Mouse (Mus musculus): ENCODE measurements around the gene Lrrc61. TPM values are rescaled to one million over a fixed set of nuclear protein-coding genes. Genes with fewer than 3 reads are reported as not detected.
A peak's percentile ranks its signal among the peaks of the same experiment; 100 is the strongest.

The Lrrc61 gene
- total RNA-seq (2017), result 11.2 to 24.6 TPM (median 14.3 TPM) in 3 replicates

DNA sequence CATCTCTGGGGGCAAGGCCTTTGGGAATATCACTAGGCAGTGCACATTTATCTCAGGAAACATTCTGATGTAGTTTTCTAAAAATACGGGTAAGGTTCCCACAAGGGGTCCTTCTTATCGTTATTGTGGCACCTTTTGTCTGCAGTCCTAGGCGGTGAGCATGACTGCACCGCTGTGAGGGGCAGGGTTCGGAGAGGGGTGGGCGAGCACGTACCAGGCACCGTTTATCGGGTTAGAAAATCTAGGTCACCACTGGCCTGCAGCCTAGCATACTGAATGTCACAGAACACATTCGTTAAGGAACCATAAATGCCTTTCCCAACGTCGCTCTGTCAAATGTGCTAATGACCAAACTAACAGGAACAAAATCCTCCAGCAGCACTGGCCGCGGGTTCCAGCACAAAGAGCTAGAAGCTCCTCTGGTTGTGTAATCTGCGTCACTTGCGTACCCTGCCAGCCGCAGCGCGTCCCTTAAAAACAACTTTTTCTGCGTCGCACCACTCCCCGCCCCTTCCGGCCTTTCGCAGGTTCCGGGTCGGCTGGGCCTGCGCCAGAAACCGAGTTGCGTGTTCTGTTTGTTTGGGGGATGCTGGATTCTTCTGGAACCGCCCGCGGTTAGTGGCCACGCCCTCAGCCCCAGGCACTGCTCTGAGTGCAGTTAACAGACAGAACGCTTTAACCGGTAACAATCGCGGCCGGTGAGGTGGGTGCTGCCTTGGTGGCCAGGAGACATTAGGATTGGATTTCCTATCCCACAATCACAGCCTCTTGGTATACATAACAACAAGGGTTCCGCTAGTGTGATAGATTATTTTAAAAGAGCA is at the start of gene Lrrc61:
TSS of gene Lrrc61 (plus strand) at position 517 of the 824 bp plus-strand sequence.
- peak; percentile 93 for ATAC-seq (replicated peaks; ENCODE audit: insufficient number of reproducible peaks, low FRiP score, low TSS enrichment, poor library complexity, severe bottlenecking)

DNA sequence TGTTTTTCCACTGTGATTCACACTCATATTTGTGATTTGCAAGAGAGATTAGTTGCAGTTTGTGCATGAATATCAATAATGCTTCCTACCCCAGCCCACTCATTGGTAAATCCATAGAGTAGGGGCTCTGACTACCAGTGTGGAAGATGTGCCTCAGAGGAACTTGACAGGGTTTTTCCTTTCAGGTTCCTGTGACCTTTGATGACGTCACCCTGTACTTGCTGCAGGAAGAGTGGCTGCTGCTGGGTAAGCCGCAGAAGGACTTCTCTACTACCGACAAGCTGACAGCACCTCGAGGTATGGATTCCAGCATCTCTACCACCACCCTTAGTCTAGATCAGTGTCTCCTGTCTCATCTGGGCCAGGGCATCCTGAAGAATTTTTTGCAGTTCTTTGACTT is 46.5 kb upstream of the Lrrc61 start:
- no peak for ATAC-seq (replicated peaks; ENCODE audit: insufficient number of reproducible peaks, low FRiP score, low TSS enrichment, poor library complexity, severe bottlenecking)

DNA sequence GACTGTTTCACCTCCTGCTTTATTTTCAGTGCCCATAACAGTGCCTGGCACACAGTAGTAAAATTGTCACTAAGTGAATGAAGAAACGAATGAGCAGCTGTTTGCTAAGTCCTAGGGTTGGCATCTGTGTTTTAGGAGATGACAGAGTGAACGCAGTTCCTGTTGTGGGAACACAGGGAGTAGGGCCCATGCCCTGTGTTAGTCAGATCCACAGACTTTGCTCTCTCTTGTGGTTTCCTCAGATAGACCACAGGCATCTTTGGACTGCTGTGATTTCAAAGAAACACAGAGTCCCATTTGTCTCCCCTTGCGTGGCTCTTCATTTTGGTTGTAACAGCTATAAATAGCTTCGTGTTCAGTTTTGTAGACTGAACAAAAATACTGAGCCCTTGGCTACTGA is 44.2 kb upstream of the Lrrc61 start:
- ATAC-seq (replicated peaks; ENCODE audit: insufficient number of reproducible peaks, low FRiP score, low TSS enrichment, poor library complexity, severe bottlenecking), result no peak

DNA sequence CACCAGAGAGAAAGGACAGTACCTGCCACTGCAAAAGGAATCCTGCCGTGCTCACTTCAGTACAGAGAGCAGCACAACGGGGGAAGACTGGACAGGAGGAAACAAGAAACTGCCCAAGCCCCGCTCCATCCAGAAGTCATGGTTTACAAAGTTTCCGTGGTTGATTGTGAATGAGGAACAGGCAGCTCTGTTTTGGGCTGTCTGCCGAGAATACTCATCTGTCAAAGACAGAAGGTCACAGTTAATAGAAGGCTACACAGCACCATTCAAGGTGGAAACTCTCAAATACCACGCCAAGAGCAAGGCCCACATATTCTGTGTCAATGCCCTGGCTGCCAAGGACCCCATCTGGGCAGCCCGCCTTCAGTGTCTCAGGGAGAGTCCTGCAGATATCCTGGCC is 42.7 kb upstream of the Lrrc61 start:
- no peak for ATAC-seq (replicated peaks; ENCODE audit: insufficient number of reproducible peaks, low FRiP score, low TSS enrichment, poor library complexity, severe bottlenecking)

DNA sequence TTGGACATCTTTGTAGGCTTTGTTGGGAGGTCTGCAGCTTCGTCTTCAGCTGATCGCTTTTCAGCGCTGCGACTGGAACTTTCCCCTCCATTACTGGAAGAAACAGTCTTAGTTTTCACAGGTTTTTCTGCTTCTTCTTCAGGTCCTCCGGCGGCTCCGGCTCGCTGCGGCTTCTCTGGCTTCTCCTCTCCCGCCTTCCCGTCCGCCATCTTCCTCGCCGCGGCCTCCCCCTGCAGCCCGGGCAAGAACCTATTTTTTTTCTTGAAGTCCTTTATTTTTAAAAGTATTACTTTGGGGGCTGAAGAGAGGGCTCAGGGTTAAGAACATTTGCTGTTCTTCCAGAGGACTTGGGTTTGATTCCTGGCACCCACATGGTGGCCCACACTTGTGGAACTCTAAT is 29.7 kb upstream of the Lrrc61 start:
- ATAC-seq (replicated peaks; ENCODE audit: insufficient number of reproducible peaks, low FRiP score, low TSS enrichment, poor library complexity, severe bottlenecking), result peak; percentile 68; the same call in 1 of the 2 replicates

DNA sequence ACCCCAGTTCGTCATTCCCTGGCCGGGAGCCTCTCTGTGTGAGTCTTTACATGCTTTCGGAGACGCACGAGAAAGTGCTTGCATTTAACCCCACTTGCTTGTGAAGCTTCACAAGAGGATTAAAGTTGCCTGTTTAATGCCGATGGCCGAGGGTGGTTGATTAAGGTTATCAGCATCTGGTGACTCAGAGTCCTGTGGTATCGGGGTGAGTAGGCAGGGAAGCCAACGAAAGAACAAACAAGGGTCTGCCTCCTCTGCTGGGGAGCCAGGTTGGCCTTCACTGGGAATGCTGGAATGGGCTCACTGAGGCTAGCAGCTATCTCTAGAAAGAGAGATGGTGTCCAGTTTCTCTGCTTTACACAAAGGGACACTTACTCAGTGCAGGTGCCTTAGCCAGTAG is 26.7 kb upstream of the Lrrc61 start:
- no peak for ATAC-seq (replicated peaks; ENCODE audit: insufficient number of reproducible peaks, low FRiP score, low TSS enrichment, poor library complexity, severe bottlenecking)

DNA sequence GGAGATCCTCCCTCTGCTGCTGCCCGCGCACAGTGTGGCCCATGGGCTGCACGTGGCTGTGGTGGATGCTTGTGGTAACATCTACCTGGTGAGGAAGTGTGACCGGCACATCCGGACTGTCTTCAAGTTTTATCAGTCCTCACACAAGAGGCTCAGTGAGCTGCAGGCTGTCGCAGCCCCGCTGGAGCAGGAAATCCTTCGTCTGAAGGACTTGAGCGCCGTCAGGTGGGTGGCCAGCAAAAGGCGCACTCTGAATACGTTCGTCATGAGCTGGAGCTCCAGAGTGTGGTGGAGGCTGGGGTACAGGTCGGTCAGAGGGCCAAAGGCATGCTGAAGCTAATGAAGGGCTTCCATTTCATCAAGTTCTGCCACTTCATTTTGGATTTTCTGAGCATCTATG is 25.3 kb upstream of the Lrrc61 start:
- ATAC-seq (replicated peaks; ENCODE audit: insufficient number of reproducible peaks, low FRiP score, low TSS enrichment, poor library complexity, severe bottlenecking), result no peak

DNA sequence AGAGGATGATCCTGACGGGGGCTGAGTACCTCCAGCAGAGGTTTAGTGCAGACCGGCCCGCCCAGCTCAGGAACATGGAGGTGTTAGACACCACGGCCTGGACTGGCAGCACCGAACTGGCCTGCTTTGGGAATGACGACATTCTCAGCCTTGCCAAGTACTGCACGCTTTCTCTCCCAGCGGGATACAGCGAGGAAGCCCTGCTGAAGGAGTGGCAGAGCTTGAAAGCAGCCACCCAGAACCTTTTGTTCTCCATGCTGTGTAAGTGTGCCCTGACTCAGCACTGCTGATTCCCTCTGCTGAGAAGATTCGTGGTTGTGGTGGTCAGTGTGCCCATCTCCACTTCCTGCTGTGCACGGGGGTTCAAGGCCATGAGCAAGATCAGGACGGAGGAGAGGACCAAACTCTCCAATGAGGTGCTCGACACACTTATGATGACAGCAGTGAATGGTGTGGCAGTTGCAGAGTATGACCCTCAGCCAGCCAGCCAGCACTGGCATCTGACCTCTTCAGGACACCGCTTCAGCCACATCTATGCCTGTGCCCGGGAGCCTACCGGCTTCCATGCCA is 24.6 kb upstream of the Lrrc61 start:
- no peak for ATAC-seq (replicated peaks; ENCODE audit: insufficient number of reproducible peaks, low FRiP score, low TSS enrichment, poor library complexity, severe bottlenecking)

DNA sequence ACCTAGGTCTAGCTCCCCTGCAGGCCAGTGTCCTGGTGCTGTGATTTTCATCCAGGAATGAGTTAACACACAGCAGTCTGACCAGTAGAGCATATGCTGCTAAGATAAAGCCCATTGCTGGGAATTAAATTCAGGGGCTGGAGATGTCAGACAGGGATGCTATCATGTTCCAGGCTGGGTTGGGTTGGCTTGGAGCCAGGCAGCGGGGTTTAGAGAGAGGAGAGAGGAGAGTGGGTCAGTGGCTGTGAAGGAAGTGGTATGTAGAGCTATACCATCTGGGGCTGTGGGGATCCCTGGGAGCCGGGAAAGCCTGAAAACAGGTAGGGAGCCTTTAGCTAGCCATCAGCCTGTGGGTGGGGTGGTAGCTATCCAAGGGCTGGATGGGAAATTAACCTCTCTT is 23.7 kb upstream of the Lrrc61 start:
- no peak for ATAC-seq (replicated peaks; ENCODE audit: insufficient number of reproducible peaks, low FRiP score, low TSS enrichment, poor library complexity, severe bottlenecking)

DNA sequence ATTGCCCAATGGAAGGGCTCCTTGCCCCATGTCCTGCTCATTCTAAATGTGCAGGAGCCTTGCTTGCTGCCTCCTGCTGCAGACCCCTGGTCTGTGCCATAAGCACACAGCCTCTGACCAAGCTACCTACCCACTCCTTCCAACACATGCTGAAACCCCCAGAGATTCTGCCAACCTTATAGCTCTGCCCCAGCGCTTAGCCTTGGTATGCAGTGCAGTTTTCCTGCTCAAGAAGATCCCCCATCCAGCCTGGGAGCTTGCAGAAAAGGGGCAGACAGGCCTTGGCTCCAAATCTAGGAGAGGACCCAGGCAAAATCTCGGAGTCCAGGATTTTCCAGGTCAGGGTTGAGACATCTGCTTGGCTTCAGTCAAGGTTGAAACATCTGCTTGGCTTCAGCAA is 21.1 kb upstream of the Lrrc61 start:
- ATAC-seq (replicated peaks; ENCODE audit: insufficient number of reproducible peaks, low FRiP score, low TSS enrichment, poor library complexity, severe bottlenecking), result no peak

DNA sequence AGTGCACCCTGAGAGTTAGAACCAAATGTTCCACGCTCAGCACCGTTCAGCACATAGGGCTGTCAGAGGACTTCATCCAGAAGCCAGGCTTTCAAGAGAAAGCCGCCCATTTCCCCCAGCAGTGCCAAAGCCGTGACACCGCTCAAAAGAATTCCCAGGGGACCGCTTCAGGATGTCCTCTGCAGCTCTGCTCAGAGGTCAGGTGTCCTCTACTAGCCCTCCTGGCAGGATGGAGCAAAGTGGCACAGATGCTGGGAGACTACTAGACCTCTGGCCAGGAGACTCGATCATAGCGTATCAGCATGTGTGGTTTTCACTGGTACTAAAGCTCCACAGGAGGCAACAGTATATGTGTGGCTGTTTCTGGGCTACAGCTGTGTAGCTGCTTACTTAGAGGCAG is 19.7 kb upstream of the Lrrc61 start:
- ATAC-seq (replicated peaks; ENCODE audit: insufficient number of reproducible peaks, low FRiP score, low TSS enrichment, poor library complexity, severe bottlenecking), result no peak

DNA sequence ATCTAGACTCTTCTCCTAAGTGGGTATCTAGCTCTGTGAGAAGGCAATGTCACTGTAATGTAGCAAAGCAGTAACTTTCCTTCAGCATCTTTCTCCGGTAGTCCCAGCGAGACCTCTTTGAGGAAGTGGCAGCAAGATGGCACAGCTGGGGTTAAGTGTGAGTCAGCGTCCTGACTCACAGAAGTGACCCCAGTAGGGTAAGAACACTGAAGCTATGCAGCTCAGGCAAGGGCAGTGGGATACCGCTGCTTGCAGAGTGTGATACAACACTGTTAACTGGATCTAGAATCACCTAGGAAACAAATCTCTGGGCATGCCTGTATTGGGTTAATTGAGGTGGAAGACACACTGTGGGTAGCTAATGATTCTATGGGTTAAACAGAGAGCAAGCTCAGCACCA is 18.5 kb upstream of the Lrrc61 start:
- ATAC-seq (replicated peaks; ENCODE audit: insufficient number of reproducible peaks, low FRiP score, low TSS enrichment, poor library complexity, severe bottlenecking), result no peak

DNA sequence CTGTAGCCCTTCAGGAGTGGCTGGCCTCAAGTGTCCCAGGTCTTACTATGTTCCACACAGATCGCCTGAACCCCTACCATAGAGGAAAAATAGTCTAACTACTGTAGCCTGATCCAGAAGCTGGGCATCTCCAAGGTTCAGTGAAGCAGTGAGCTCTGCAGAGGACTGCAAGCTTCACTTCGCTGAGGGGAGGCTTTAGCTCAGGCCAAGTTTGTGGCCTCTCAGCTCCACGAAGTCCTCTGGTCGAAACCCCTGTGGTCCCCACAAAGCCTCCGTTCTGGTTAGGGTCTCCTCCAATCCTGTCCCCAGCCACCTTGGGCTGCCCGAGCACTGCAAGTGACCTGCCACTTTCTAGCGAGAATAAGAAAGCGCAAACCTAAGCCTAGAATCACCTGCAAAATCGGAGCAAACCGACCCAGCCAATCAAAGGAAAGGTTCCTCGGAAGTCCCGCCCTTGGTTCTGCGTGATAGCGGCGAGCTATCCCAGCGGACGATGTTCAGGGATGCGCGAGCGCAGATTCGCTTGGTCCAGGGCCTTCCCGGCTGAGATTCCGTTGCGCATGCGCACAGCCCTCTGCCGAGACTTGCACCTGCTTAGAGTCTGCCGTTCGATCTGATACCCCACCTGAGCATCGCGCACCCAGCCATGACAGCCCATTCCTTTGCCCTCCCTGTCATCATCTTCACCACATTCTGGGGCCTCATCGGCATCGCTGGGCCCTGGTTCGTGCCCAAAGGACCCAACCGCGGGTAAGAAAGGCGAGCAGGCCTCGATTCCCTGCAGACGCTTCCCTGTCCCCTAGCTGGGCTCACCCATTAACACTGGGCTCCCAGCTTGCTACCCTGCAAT is 17.3 kb upstream of the Lrrc61 start, which contains the start of gene Atp6v0e2:
TSS of gene Atp6v0e2 (plus strand) at position 511 of the 850 bp plus-strand sequence.
- ATAC-seq (replicated peaks; ENCODE audit: insufficient number of reproducible peaks, low FRiP score, low TSS enrichment, poor library complexity, severe bottlenecking), result no peak

DNA sequence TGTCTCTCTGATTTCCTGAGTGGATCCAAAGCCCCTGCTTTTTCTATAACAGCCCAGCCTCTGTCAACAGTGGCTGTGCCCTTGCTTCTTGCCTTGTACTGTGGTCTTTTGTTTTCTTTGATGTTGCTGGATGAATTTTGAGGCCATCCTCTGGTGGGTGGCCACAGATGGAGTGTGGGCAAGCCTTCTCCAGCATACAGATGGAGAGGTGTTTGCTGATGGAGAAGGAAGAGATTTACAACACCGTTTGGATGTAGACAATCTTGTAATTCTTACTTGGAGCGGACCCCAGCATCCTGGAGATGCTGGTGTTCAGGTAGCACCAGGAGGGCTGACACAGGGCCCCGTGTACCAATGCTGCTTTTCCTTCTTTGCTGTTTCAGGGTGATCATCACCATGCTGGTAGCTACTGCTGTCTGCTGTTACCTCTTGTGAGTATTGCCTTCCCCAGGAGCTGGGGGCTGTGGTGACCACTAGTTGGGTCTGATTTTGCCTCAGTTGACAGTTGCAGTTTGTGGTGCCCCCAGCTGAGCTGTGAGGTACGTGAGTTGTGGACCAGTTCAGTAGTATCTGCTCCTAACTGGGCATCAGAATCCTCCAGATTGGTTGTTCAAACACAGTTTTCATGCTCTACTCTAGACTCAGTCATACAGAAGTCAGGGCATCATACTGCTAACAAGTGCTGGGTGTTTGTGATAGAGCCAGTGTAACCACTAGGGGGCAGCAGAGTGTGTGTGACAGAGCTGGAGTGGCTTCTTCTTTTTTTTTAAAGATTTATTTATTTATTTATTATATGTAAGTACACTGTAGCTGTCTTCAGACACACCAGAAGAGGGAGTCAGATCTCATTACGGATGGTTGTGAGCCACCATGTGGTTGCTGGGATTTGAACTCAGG is 15.5 kb upstream of the Lrrc61 start:
- peak; percentile 63 for ATAC-seq (replicated peaks; ENCODE audit: insufficient number of reproducible peaks, low FRiP score, low TSS enrichment, poor library complexity, severe bottlenecking)

DNA sequence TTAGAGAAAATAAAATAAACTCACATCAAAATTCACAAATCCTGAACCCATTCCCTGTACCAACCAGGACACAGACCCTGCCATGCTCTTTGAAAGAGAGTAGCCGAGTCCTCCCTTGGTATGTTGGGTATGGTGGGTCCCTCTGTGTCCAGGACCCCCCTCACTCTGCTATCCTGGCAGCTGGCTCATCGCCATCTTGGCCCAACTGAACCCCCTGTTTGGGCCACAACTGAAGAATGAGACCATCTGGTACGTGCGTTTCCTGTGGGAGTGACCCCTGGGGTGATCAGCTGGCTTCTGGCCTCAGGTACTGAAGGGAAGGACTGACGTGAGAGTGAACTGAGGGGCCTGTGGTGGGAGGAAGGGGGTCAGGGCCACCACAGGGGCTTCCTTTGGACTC is 14.7 kb upstream of the Lrrc61 start:
- ATAC-seq (replicated peaks; ENCODE audit: insufficient number of reproducible peaks, low FRiP score, low TSS enrichment, poor library complexity, severe bottlenecking), result no peak

DNA sequence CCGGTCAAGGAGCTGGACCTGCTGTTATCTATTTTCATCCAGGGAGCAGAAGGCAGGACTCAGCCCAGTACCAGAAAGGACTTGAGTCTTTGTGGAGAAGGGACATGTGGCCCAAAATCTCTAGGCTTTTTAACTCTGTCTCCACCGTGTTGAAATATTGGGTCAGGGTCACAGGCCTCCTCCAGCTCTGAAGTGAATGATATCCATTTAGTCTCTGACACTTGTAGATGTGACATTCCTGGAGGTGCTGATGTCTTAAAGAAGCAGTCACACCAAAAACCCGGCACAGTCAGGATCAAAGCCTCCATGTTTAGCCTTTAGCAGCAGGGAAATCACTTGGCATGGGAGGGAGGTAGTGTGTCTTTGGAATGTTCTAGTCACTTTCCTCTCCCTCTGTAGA is 13.9 kb upstream of the Lrrc61 start:
- no peak for ATAC-seq (replicated peaks; ENCODE audit: insufficient number of reproducible peaks, low FRiP score, low TSS enrichment, poor library complexity, severe bottlenecking)

DNA sequence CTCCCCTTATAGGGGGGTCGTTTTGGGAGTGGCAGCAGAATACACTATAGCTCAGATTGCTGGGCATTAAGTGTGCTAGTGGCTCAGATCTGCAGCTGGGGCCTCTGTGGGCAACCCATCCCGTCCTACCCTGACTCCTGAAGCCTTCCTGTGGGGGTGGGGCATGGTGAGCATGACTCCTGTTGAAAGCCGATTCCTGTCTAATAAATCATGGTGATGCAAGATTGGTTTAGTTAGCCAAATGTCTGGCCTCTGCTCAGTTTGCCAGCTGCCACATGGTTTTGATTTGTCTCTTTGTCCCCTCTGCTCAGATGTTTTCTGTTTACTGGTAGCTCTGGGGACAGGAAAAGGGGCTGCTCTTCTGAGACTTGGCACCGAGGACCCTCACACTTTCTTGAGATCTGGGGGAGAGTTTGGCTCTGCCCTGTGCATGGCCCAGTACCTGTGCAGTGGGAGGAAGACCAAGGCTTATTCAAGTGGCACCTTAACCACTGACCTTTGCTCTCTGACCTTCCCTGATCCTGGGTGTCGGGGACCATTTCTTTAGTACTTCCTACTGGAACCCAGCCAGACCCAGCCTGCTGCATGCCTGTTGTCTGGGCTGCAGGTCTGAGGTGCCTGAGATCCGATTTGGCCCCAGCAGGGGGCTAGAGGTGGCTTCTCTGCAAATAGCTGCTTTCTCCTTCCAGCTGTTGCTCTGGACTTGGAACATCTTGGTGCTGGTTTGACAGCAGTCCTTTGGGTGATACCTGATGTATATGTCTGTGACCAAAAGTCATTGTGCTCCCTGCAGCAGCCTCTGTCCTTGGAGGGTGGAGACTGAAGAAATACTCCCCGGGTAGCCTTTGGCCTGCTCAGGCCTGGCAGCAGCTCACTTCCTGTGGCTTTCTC is 12.8 kb upstream of the Lrrc61 start:
- ATAC-seq (replicated peaks; ENCODE audit: insufficient number of reproducible peaks, low FRiP score, low TSS enrichment, poor library complexity, severe bottlenecking), result no peak

DNA sequence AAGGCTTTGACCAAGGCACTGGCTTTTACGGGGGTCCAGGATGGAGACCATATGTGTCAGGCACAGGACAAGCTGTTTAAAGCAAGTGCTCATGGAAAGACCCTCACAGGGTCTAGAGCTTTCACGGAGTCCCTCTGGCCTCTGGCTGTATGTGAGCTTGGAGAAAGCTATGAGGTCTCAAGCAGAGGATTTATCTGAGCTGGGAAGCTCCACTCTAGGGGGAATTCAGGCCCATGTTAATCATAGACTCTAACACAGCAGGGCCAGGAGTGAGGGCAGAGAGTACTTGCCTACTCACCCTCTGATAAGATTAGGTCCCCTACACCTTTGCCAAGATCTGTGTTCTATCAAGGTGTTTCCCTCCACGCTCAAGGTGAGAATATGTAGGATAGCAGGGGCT is 12.0 kb upstream of the Lrrc61 start:
- ATAC-seq (replicated peaks; ENCODE audit: insufficient number of reproducible peaks, low FRiP score, low TSS enrichment, poor library complexity, severe bottlenecking), result no peak
